ENCODE assay signal across 9 mouse cellular contexts in the genomic region with DNA sequence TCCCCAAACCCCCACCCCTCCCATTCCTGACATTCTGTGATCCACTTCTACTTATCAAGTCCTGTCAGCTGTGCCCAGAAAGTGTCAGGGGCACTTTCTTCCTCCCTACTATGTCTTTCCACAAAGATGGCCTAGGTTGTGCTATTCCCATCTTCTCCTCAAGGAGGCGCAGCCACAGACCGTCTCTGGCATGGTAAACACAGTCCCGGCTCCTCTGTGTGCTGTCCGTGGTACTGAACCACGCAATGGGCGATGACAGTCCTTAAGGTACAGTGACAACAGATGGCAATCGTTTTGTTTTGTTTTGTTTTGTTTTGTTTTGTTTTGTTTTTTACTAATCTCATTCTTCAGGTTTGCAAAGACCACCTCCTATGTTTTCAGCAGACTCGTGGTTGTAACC.
A peak's percentile ranks its signal among the peaks of the same experiment; 100 is the strongest.
DNase-seq lines count a peak whose midpoint lies in the region; ATAC-seq and TF ChIP-seq lines count a peak whose summit lies in the region.
"Had no signal": no experiment of that assay in that cellular context is flagged by ENCODE, and none has a peak within 500 bp of the region (broad histone marks: within the 10 kb centered on the region; RNA-seq: fewer than 3 reads in every experiment).

No protein-coding gene starts in this region.

- no peaks in the 10 kb centered on the region for H3K9me3 ChIP-seq in forebrain, embryonic 14.5 days (replicated peaks; ENCODE audit: control insufficient read depth, low read length)
- H3K9me3 ChIP-seq in forebrain, embryonic 13.5 days (replicated peaks), result no peaks in the 10 kb centered on the region
- no peaks in the 10 kb centered on the region for H3K9me3 ChIP-seq in heart, postnatal 0 days (replicated peaks; ENCODE audit: control insufficient read depth, low read length)
- H3K9me3 ChIP-seq in limb, embryonic 10.5 days (replicated peaks), result no peaks in the 10 kb centered on the region
- H3K9me3 ChIP-seq in neural tube, embryonic 11.5 days (ENCODE audit: control insufficient read depth, low read length), result no peaks in the 10 kb centered on the region
- H3K9me3 ChIP-seq: liver, embryonic 15.5 days had no signal

- no peak overlapping the region for H3K27ac ChIP-seq in forebrain, embryonic 14.5 days (ENCODE audit: low read depth, low read length)
- no peak overlapping the region for H3K27ac ChIP-seq in forebrain, embryonic 13.5 days
- H3K27ac ChIP-seq in heart, postnatal 0 days (ENCODE audit: low read depth), result no peak overlapping the region
- no peak overlapping the region for H3K27ac ChIP-seq in limb, embryonic 10.5 days
- H3K27ac ChIP-seq in neural tube, embryonic 11.5 days (ENCODE audit: low read depth, low read length), result no peak overlapping the region
- H3K27ac ChIP-seq: liver, embryonic 15.5 days had no signal

- H3K4me1 ChIP-seq in forebrain, embryonic 14.5 days (ENCODE audit: control insufficient read depth, insufficient read depth, low read length), result no peaks in the 10 kb centered on the region
- H3K4me1 ChIP-seq in forebrain, embryonic 13.5 days, result no peaks in the 10 kb centered on the region
- H3K4me1 ChIP-seq in heart, postnatal 0 days (ENCODE audit: control insufficient read depth, insufficient read depth), result no peaks in the 10 kb centered on the region
- no peaks in the 10 kb centered on the region for H3K4me1 ChIP-seq in limb, embryonic 10.5 days
- no peaks in the 10 kb centered on the region for H3K4me1 ChIP-seq in neural tube, embryonic 11.5 days (ENCODE audit: control insufficient read depth, insufficient read depth, low read length)
- H3K4me1 ChIP-seq: liver, embryonic 15.5 days had no signal

- no peaks in the 10 kb centered on the region for H3K27me3 ChIP-seq in forebrain, embryonic 14.5 days (replicated peaks; ENCODE audit: control insufficient read depth, insufficient read depth, low read length)
- no peaks in the 10 kb centered on the region for H3K27me3 ChIP-seq in forebrain, embryonic 13.5 days
- H3K27me3 ChIP-seq in heart, postnatal 0 days (ENCODE audit: control insufficient read depth, insufficient read depth, low read length), result no peaks in the 10 kb centered on the region
- no peaks in the 10 kb centered on the region for H3K27me3 ChIP-seq in limb, embryonic 10.5 days (ENCODE audit: low read depth, poor library complexity, severe bottlenecking)
- no peaks in the 10 kb centered on the region for H3K27me3 ChIP-seq in neural tube, embryonic 11.5 days (ENCODE audit: control insufficient read depth, insufficient read depth, low read length)
- H3K27me3 ChIP-seq: liver, embryonic 15.5 days had no signal

- 11% methylated on average over 8 of the region's 8 CpGs for WGBS in forebrain, embryonic 14.5 days
- WGBS in forebrain, embryonic 13.5 days, result 10% methylated on average over 8 of the region's 8 CpGs
- WGBS in heart, postnatal 0 days, result 6% methylated on average over 8 of the region's 8 CpGs
- 11% methylated on average over 8 of the region's 8 CpGs for WGBS in limb, embryonic 10.5 days
- WGBS in neural tube, embryonic 11.5 days, result 11% methylated on average over 8 of the region's 8 CpGs

- H3K4me2 ChIP-seq in forebrain, embryonic 14.5 days (ENCODE audit: low read length), result no peak overlapping the region
- H3K4me2 ChIP-seq in forebrain, embryonic 13.5 days, result no peak overlapping the region
- H3K4me2 ChIP-seq in heart, postnatal 0 days (ENCODE audit: low read depth, low read length), result no peak overlapping the region
- H3K4me2 ChIP-seq in neural tube, embryonic 11.5 days (ENCODE audit: low read depth), result no peak overlapping the region
- H3K4me2 ChIP-seq: liver, embryonic 15.5 days had no signal

- ATAC-seq in forebrain, embryonic 14.5 days, result no peak
- no peak for ATAC-seq in forebrain, embryonic 13.5 days
- ATAC-seq in common myeloid progenitor, adult 5-6 weeks (replicated peaks; ENCODE audit: low read depth, poor library complexity, severe bottlenecking), result peak; percentile 100
- peak; percentile 47 for ATAC-seq in heart, postnatal 0 days (ENCODE audit: insufficient read depth, low read depth)
- no peak for ATAC-seq in neural tube, embryonic 11.5 days (ENCODE audit: insufficient read depth, low FRiP score, low TSS enrichment)

- peak; percentile 90 for TF ChIP-seq CTCF in heart, postnatal 0 days (IDR thresholded peaks at IDR 0.05; ENCODE audit: low read depth)

- peak; percentile 70 for DNase-seq in forebrain, embryonic 14.5 days (ENCODE audit: low spot score)
- peak; percentile 91 for DNase-seq in R1 (ENCODE audit: low read depth, low spot score)
- peak; percentile 61 for DNase-seq in heart, postnatal 0 days (ENCODE audit: low spot score)
- peak; percentile 91 for DNase-seq in limb, embryonic 10.5 days (ENCODE audit: low spot score)
- DNase-seq in neural tube, embryonic 11.5 days (ENCODE audit: low spot score), result peak; percentile 76
- peak; percentile 82 for DNase-seq in thymus, postnatal 0 days (ENCODE audit: low spot score)

- TF ChIP-seq EP300 in heart, postnatal 0 days (IDR thresholded peaks at IDR 0.05; ENCODE audit: low read depth), result no peak

- no peak overlapping the region for H3K4me3 ChIP-seq in forebrain, embryonic 14.5 days (ENCODE audit: low read depth, low read length)
- H3K4me3 ChIP-seq in forebrain, embryonic 13.5 days, result no peak overlapping the region
- no peak overlapping the region for H3K4me3 ChIP-seq in heart, postnatal 0 days (ENCODE audit: low read depth, low read length)
- no peak overlapping the region for H3K4me3 ChIP-seq in limb, embryonic 10.5 days
- H3K4me3 ChIP-seq in neural tube, embryonic 11.5 days (ENCODE audit: low read depth, low read length), result no peak overlapping the region
- H3K4me3 ChIP-seq: liver, embryonic 15.5 days had no signal

- H3K9ac ChIP-seq in forebrain, embryonic 14.5 days (ENCODE audit: low read length), result no peak overlapping the region
- no peak overlapping the region for H3K9ac ChIP-seq in forebrain, embryonic 13.5 days
- no peak overlapping the region for H3K9ac ChIP-seq in heart, postnatal 0 days (replicated peaks; ENCODE audit: low read depth, low read length)
- H3K9ac ChIP-seq in neural tube, embryonic 11.5 days (ENCODE audit: low read length), result no peak overlapping the region
- H3K9ac ChIP-seq: liver, embryonic 15.5 days had no signal

- no peaks in the 10 kb centered on the region for H3K36me3 ChIP-seq in forebrain, embryonic 14.5 days (ENCODE audit: control insufficient read depth, insufficient read depth, low read length)
- H3K36me3 ChIP-seq in forebrain, embryonic 13.5 days (ENCODE audit: poor library complexity, severe bottlenecking), result no peaks in the 10 kb centered on the region
- H3K36me3 ChIP-seq in heart, postnatal 0 days (replicated peaks; ENCODE audit: control insufficient read depth, insufficient read depth, low read length), result no peaks in the 10 kb centered on the region
- H3K36me3 ChIP-seq in limb, embryonic 10.5 days, result no peaks in the 10 kb centered on the region
- H3K36me3 ChIP-seq in neural tube, embryonic 11.5 days (ENCODE audit: control insufficient read depth, insufficient read depth, low read length), result no peaks in the 10 kb centered on the region
- H3K36me3 ChIP-seq: liver, embryonic 15.5 days had no signal

Comparison
In these comparisons a context has a peak if more than half of its experiments do, and no peak if none do; other contexts are left out.
1. ATAC-seq: peak in common myeloid progenitor, adult 5-6 weeks (single experiment) and heart, postnatal 0 days (single experiment); none in forebrain, embryonic 14.5 days (single experiment), forebrain, embryonic 13.5 days (single experiment) and neural tube, embryonic 11.5 days (single experiment).
2. Peak in every context shown above with its lines, with median percentiles within 50 percentile points of each other: DNase-seq.